Mouse (Mus musculus): ENCODE results near the gene Unc13b.

GRCm38 (mm10) chr4:43248026-43248425, 189.3 kb downstream of the Unc13b start:
- TF ChIP-seq CTCF (IDR thresholded peaks at IDR 0.05; ENCODE audit: borderline replicate concordance, insufficient read depth, low read depth, low read length) (no peak), POLR2A (IDR thresholded peaks at IDR 0.05; ENCODE audit: borderline replicate concordance, insufficient read depth, low read length) (no peak)

Data from cerebellum, adult 2 months (tissue).